Comparison of ENCODE assay signal across 8 mouse cellular contexts in the genomic region with DNA sequence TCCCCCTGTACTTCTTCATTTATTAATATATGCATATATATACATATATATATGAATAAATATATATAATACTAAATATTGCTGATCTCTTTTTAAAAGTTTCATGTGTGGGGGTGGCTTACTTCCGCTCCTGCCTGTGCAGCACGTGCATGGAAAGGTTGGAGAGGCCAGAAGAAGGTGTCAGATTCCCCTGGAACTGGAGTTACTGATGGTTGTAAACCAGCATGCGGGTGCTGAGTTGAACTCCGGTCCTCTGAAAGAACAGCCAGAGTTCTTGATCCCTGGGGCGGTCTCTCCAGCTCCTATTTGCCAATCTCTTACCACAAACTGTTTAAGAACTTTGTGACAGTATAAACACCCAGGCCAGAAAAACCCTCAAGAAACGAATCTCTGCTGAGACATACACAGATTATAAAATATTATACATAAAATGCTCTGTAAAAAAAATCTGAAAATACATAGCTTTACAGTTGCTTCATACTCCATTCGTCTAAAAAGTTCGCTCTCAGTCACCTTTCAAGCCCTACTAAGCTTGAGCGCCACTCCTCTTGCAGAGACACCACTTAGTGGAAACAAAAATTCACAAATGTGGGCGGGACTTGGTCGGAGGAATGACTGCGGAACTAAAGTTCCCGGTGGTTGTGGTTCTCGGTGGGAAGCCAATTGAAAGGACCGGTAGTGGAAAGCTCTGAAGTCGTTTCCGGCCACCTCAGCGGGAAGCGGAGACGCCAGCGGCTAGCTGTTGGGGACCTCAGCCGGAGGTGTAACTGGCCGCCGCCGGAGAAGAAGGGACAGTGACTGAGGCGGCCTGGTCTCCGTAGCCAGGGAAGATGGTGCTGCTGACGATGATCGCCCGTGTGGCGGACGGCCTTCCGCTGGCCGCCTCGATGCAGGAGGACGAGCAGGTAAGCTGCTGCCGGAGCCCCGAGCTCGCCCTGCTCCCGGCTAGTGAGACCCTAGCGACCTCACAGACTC. TPM values are rescaled to one million over a fixed set of nuclear protein-coding genes. Genes with fewer than 3 reads are reported as not detected.
A peak's percentile ranks its signal among the peaks of the same experiment; 100 is the strongest.
DNase-seq lines count a peak whose midpoint lies in the region; ATAC-seq and TF ChIP-seq lines count a peak whose summit lies in the region.

A gene (plus strand): TSS at position 675 of the 975 bp plus-strand sequence.

- TF ChIP-seq CTCF in C2C12 (IDR thresholded peaks at IDR 0.05; ENCODE audit: control insufficient read depth, insufficient read depth, insufficient read length) = no peak
- no peak for TF ChIP-seq CTCF in brain, embryonic 14.5 days (IDR thresholded peaks at IDR 0.05; ENCODE audit: borderline replicate concordance, extremely low read depth, insufficient read depth, insufficient read length)
- no peak for TF ChIP-seq CTCF in liver, adult 2 months (IDR thresholded peaks at IDR 0.05; ENCODE audit: low read depth, low read length)

- no peaks in the 10 kb centered on the region for H3K9me3 ChIP-seq in erythroblast, embryonic 14.5 days (ENCODE audit: control insufficient read depth, low read length)
- H3K9me3 ChIP-seq in heart, embryonic 11.5 days (replicated peaks; ENCODE audit: control insufficient read depth, low read length) = no peaks in the 10 kb centered on the region
- no peaks in the 10 kb centered on the region for H3K9me3 ChIP-seq in kidney, embryonic 16.5 days (ENCODE audit: low read length)

- H3ac ChIP-seq in C2C12 (ENCODE audit: control insufficient read depth, insufficient read length, low read depth) (peak within 1 kb of the TSS; percentile 99), myocyte (ENCODE audit: control insufficient read depth, insufficient read length) (peak within 1 kb of the TSS; percentile 83)

- H3K79me3 ChIP-seq in C2C12 (ENCODE audit: low read depth) = peaks cover 46% of the 10 kb centered on the region

- H3K27ac ChIP-seq in heart, embryonic 11.5 days (ENCODE audit: low read depth, low read length) = peak within 1 kb of the TSS; percentile 50; the same call in 1 of the 2 replicates
- H3K27ac ChIP-seq in kidney, embryonic 16.5 days (ENCODE audit: low read length) = 0 out of 2 replicates have a peak within 1 kb of the TSS, but pooled peaks have one; percentile 52
- peak within 1 kb of the TSS; percentile 94 for H3K27ac ChIP-seq in liver, adult 2 months (replicated peaks; ENCODE audit: insufficient read depth, low read depth, low read length)

- peak within 1 kb of the TSS; percentile 94 for H3K9ac ChIP-seq in heart, embryonic 11.5 days (ENCODE audit: low read depth, low read length)
- peak within 1 kb of the TSS; percentile 94 for H3K9ac ChIP-seq in kidney, embryonic 16.5 days (replicated peaks; ENCODE audit: low read length)
- peak within 1 kb of the TSS; percentile 100 for H3K9ac ChIP-seq in liver, adult 2 months (ENCODE audit: low read depth, low read length)

- peak within 1 kb of the TSS; percentile 81 for H3K4me2 ChIP-seq in heart, embryonic 11.5 days
- H3K4me2 ChIP-seq in kidney, embryonic 16.5 days (replicated peaks; ENCODE audit: low read depth, low read length) = peak within 1 kb of the TSS; percentile 80
- H3K4me2 ChIP-seq in myocyte (ENCODE audit: low read depth) = peak within 1 kb of the TSS; percentile 92

- 5% methylated on average over 41 of the region's 41 CpGs for WGBS in heart, embryonic 11.5 days (ENCODE audit: insufficient replicate concordance)
- WGBS in kidney, embryonic 16.5 days = 2% methylated on average over 41 of the region's 41 CpGs
- 4% methylated on average over 41 of the region's 41 CpGs for WGBS in liver, adult 2 months

- H3K4me3 ChIP-seq in C2C12 (ENCODE audit: insufficient read depth, poor library complexity, severe bottlenecking) (peak within 1 kb of the TSS; percentile 93), myocyte (peak within 1 kb of the TSS; percentile 72)
- peak within 1 kb of the TSS; percentile 80 for H3K4me3 ChIP-seq in erythroblast, embryonic 14.5 days (replicated peaks)
- H3K4me3 ChIP-seq in heart, embryonic 11.5 days (ENCODE audit: low read depth, low read length) = peak within 1 kb of the TSS; percentile 96
- H3K4me3 ChIP-seq in kidney, embryonic 16.5 days (ENCODE audit: low read length) = peak within 1 kb of the TSS; percentile 92
- peak within 1 kb of the TSS; percentile 100 for H3K4me3 ChIP-seq in liver, adult 2 months (ENCODE audit: insufficient read depth, low read depth, low read length)

- H3K36me3 ChIP-seq in C2C12 (ENCODE audit: control insufficient read depth, insufficient read depth) = no peaks in the 10 kb centered on the region
- peaks cover 5% of the 10 kb centered on the region for H3K36me3 ChIP-seq in erythroblast, embryonic 14.5 days (ENCODE audit: control insufficient read depth)
- no peaks in the 10 kb centered on the region for H3K36me3 ChIP-seq in heart, embryonic 11.5 days (ENCODE audit: control insufficient read depth, insufficient read depth, low read length)
- no peaks in the 10 kb centered on the region for H3K36me3 ChIP-seq in kidney, embryonic 16.5 days (ENCODE audit: insufficient read depth, low read length)
- H3K36me3 ChIP-seq in liver, adult 2 months (ENCODE audit: control insufficient read depth, insufficient read depth, low read length) = 0 out of 2 replicates have a peak, but pooled peaks cover 2% of the 10 kb centered on the region
- no peaks in the 10 kb centered on the region for H3K36me3 ChIP-seq in myocyte (ENCODE audit: control insufficient read depth, insufficient read depth)
- H3K36me3 ChIP-seq in splenic B cell, adult 2 months (ENCODE audit: control insufficient read depth, insufficient read depth, low read length, poor library complexity, severe bottlenecking) = no peaks in the 10 kb centered on the region

- H3K27me3 ChIP-seq in C2C12 (ENCODE audit: control insufficient read depth, insufficient read depth, insufficient read length) (no peaks in the 10 kb centered on the region), myocyte (ENCODE audit: control insufficient read depth, insufficient read depth, insufficient read length) (no peaks in the 10 kb centered on the region)
- H3K27me3 ChIP-seq in erythroblast, embryonic 14.5 days (ENCODE audit: control insufficient read depth) = no peaks in the 10 kb centered on the region
- H3K27me3 ChIP-seq in heart, embryonic 11.5 days (ENCODE audit: control insufficient read depth, insufficient read depth, low read length) = no peaks in the 10 kb centered on the region
- no peaks in the 10 kb centered on the region for H3K27me3 ChIP-seq in kidney, embryonic 16.5 days (ENCODE audit: insufficient read depth, low read length)
- H3K27me3 ChIP-seq in liver, adult 2 months (ENCODE audit: control insufficient read depth, insufficient read depth, low read length) = no peaks in the 10 kb centered on the region
- no peaks in the 10 kb centered on the region for H3K27me3 ChIP-seq in splenic B cell, adult 2 months (ENCODE audit: control insufficient read depth, insufficient read depth, low read length, poor library complexity, severe bottlenecking)

- TF ChIP-seq POLR2A in brain, embryonic 14.5 days (IDR thresholded peaks at IDR 0.05; ENCODE audit: borderline replicate concordance, extremely low read depth, insufficient read depth, insufficient read length, poor library complexity, severe bottlenecking) = peak; percentile 72; the same call in 1 of the 2 replicates
- TF ChIP-seq POLR2A in liver, adult 2 months (IDR thresholded peaks at IDR 0.05; ENCODE audit: extremely low read depth, insufficient read depth, low read length) = peak; percentile 86
- TF ChIP-seq POLR2A in myocyte (IDR thresholded peaks at IDR 0.05; ENCODE audit: insufficient read length, low read depth) = peak; percentile 90

- DNase-seq in brain, embryonic 14.5 days (ENCODE audit: low read depth) = peak; percentile 97
- DNase-seq in liver, adult 2 months (ENCODE audit: extremely low read depth, low read depth, low spot score) = peak; percentile 90
- peak; percentile 93 for DNase-seq in splenic B cell, adult 2 months (ENCODE audit: low read depth, low spot score)

- ATAC-seq in heart, embryonic 11.5 days (replicated peaks; ENCODE audit: insufficient number of reproducible peaks, low FRiP score, low TSS enrichment) = peak; percentile 77
- ATAC-seq in kidney, embryonic 16.5 days (ENCODE audit: low FRiP score, low TSS enrichment) = peak; percentile 89

- H3K79me2 ChIP-seq in C2C12 (ENCODE audit: control insufficient read depth, insufficient read depth) = peaks cover 48% of the 10 kb centered on the region
- peaks cover 16% of the 10 kb centered on the region for H3K79me2 ChIP-seq in liver, adult 2 months (ENCODE audit: control insufficient read depth, insufficient read depth, low read length)
- peaks cover 49% of the 10 kb centered on the region for H3K79me2 ChIP-seq in myocyte (ENCODE audit: control insufficient read depth, insufficient read depth)

- H3K4me1 ChIP-seq in erythroblast, embryonic 14.5 days (ENCODE audit: control insufficient read depth) = peaks cover 16% of the 10 kb centered on the region
- H3K4me1 ChIP-seq in heart, embryonic 11.5 days (ENCODE audit: control insufficient read depth, insufficient read depth, low read length) = peaks cover 7% of the 10 kb centered on the region; the same call in 1 of the 2 replicates
- peaks cover 19% of the 10 kb centered on the region for H3K4me1 ChIP-seq in kidney, embryonic 16.5 days (ENCODE audit: insufficient read depth, low read length)
- peaks cover 12% of the 10 kb centered on the region for H3K4me1 ChIP-seq in liver, adult 2 months (ENCODE audit: control insufficient read depth, insufficient read depth, low read length)

TF ChIP-seq in C2C12, 6 proteins besides CTCF, POLR2A, EP300 and RAD21 (continues in another document):
- TF ChIP-seq USF1 (IDR thresholded peaks at IDR 0.05; ENCODE audit: low read depth) (no peak), MAX (IDR thresholded peaks at IDR 0.05) (no peak), CEBPB (IDR thresholded peaks at IDR 0.05; ENCODE audit: low read depth) (no peak), MYOG (IDR thresholded peaks at IDR 0.05; ENCODE audit: control insufficient read depth, extremely low read depth, insufficient read length) (no peak), FOSL1 (IDR thresholded peaks at IDR 0.05; ENCODE audit: insufficient read depth, low read length, poor library complexity, severe bottlenecking) (no peak)

TF ChIP-seq in myocyte, 11 proteins besides CTCF, POLR2A, EP300 and RAD21 (continues in another document):
- TF ChIP-seq E2F4 (IDR thresholded peaks at IDR 0.05; ENCODE audit: insufficient read depth) = peak; percentile 58
- no peak for TF ChIP-seq MAX (IDR thresholded peaks at IDR 0.05; ENCODE audit: low read depth)
- no peak for TF ChIP-seq USF1 (IDR thresholded peaks at IDR 0.05; ENCODE audit: low read depth)
- no peak for TF ChIP-seq TCF12 (IDR thresholded peaks at IDR 0.05; ENCODE audit: insufficient read depth, poor library complexity, severe bottlenecking)
- peak; percentile 92 for TF ChIP-seq POLR2AphosphoS2 (IDR thresholded peaks at IDR 0.05; ENCODE audit: insufficient read length, low read depth)

RNA-seq across cellular contexts. Expression of the gene that starts here (rescaled TPM):
- polyA plus RNA-seq in C2C12 (2012; fragmentation: generic; extraction: Trizol) (60.0 TPM), myocyte (2012; fragmentation: generic; extraction: Trizol) (55.6 TPM)
- 51.2 and 53.4 TPM in 2 replicates for polyA plus RNA-seq in brain, embryonic 14.5 days (2012; rRNA removed)
- 2.4 and 4.3 TPM in 2 replicates for polyA plus RNA-seq in erythroblast, embryonic 14.5 days (2012)
- 146 and 151 TPM in 2 replicates for polyA plus RNA-seq in heart, embryonic 11.5 days (2014; fragmentation: Nextera tagmentation; extraction: Ambion mirVana)
- polyA plus RNA-seq in kidney, embryonic 16.5 days (2015; fragmentation: Nextera tagmentation; extraction: Ambion mirVana) = 138 and 147 TPM in 2 replicates
- total RNA-seq in liver, adult 2 months (2014; rRNA removed) = 35.3 and 36.2 TPM in 2 replicates
- 24.6 and 26.3 TPM in 2 replicates for polyA plus RNA-seq in liver, adult 2 months (2012; rRNA removed)

Comparison
In these comparisons a context has a peak if more than half of its experiments do, and no peak if none do; other contexts are left out.
1. Peak in every context shown above with its lines: DNase-seq, ATAC-seq, H3K4me3 ChIP-seq and H3K27ac ChIP-seq.